Mouse (Mus musculus) heart, postnatal 25 days (tissue): Measurements from ENCODE around the gene Sh3glb2. TPM values are rescaled to one million over a fixed set of nuclear protein-coding genes. Genes with fewer than 3 reads are reported as not detected.

ENCODE experiments used
- DNase-seq: peaks from one replicate; pipeline ENCODE4 v3.0.0; 2022; ENCODE audit warnings: low spot score
- intact Hi-C: fragments of 180-260 bp; cut with DNase I; formaldehyde crosslinking; loops from one replicate; pipeline ENCODE4 v1.15.1; 2025
- total RNA-seq, 2 experiments: library from RNA; stranded (reverse); gene quantifications; 2 replicates each; pipeline ENCODE4 v1.2.3; 2021

The Sh3glb2 gene
- total RNA-seq, 2 experiments from 2014 or later, result 39.7 to 40.3 TPM

DNA sequence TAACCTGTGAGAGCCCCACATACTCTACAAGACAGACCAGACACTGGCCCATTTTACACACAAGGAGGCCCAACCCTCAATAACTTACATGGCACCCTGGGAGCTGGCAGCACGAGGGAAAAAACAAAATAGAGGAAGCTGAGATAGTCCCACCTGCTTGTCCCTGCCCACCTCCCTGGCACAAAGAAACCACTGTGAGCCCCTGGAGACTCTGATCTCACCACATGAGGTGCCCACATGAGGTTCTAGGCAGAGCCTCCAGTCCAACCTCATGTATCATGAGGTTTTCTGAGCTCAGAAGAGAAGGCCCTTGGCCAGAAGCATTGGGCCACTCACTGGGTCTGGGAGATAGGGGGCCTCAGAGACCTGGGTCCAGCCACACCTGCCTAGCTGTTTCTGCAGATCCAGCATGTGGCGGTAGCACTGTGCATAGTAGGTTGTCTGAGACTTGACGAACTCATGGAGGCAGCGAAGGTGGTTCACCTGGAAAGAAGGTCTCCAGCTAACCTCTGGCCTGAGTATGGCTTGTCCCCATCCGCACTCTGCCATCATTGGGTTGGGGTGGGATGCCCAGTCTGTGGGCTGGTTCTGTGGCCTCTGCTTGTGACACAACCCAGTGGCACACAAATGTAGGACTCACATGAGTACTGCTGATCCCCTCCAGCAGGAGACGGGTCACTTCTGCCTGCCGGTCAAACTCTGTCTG lies 13.0 kb downstream of the Sh3glb2 start:
- no peak for DNase-seq
- intact Hi-C loops, result no loop called here

DNA sequence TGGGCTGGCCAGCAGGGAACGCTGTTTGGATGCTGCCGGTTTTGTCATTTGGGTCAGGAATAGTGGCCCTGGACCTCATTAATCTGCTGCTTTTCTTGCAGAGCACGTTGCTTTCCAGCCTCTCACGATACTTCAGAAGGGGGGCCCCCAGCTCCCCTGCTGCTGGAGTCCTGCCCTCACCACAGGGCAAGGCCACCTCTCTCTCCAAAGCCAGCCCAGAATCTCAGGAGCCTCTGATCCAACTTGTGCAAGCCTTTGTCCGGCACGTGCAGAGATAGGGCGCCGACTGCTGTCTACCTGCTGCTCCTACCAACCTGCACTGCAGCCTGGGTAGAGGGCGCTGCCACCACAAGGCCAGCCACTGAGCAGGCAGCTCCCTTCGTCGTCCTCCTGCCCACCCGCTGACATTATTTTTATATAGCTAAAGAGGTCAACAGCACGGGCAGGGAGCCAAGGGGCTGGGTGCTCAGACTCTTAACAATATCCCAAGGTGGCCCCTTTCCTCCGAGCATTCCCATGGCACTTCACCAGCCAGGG lies 15.5 kb downstream of the Sh3glb2 start:
- intact Hi-C loops, result no loop called here
- DNase-seq, result no peak

DNA sequence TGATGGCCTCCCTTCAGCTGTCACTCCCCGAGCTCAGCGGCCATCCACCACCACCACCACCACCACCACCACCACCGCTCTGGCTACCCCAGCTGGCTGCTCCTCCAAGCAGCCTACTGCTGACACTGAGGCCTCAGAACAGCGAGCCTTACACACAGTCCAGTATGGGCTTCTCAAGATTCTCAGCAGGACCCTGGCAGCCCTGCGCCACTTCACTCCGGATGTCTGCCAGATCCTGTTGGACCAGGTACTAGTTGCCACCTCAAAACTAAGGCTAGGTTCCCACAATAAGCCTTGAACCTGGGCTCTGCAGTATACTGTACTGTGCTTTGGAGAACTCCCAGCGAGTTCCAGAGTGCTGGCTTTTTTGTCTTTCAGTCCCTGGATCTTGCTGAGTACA lies 16.6 kb downstream of the Sh3glb2 start:
- intact Hi-C loops, result no loop called here
- no peak for DNase-seq

DNA sequence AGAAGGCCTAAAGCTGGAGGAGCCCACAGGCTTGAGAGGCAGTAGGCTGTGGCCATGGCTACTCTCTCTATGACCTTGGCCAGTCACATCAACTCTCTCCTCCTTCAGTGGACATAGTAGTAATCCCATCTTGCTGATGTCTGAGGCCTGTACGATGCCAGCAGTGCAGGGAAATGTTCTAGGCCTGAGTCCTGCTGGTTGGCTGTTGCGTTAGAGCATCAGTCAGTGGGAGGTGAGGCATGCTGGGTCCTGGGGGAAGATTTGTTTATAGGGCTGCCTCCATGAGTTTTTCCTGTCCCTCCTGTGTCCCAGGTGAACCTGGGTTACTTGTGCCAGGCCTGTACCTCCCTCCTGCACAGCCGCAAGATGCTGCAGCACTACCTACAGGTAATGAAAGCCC lies 17.1 kb downstream of the Sh3glb2 start:
- no peak for DNase-seq
- intact Hi-C loops, result no loop called here

DNA sequence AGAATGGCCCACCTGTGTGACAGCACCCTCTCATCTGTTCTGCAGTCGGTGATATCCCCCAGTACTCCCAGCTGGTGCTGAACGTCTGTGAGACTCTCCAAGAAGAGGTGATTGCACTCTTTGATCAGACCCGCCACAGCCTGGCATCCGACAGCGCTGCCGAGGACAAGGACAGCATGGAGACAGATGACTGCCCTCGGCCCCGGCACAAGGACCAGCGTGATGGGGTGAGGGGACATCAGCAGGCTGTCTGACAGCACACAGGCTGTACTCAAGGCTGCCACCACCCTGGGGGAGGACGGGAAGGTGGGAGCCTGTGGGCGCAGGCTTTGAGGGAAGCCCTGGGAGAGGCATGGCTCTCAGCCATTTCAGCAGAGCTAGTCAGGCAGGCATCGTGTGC lies 22.0 kb downstream of the Sh3glb2 start:
- DNase-seq, result no peak
- intact Hi-C loops, result no loop called here

DNA sequence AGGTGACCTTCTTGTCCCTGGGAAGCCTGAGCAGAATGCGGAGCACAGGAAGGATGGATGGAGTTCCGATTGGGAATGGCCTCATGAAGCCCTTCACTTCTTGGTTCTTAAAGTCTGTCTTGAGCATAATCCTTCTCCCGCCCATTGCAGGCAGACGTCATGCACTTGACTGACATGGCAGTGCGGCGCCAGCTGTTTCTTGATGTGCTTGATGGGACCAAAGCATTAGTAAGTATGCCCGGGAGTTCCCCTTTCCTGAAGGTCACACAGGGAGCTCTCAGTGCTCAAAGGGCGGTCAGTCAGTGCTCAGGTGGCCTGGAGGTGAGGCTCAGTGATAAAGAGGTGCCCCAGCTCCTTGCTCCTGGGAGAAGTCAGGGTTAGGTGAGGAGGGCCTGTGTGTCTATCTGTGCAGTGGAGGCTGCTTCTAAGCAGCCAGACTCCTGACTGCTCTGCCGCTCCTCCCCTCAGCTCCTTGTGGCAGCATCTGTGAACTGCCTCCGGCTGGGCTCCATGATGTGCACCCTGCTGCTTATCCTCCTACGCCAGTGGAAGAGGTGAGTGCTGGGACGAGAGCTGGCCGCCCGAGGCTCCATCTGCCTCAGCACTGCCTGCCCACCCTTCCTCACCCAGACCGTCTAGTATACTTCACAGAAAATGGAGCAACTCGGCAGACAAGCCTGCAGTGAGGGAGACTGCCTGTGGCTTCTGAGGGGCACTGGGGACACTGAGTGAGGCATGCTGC lies 22.8 kb downstream of the Sh3glb2 start:
- DNase-seq, result no peak
- intact Hi-C loops, result no loop called here

DNA sequence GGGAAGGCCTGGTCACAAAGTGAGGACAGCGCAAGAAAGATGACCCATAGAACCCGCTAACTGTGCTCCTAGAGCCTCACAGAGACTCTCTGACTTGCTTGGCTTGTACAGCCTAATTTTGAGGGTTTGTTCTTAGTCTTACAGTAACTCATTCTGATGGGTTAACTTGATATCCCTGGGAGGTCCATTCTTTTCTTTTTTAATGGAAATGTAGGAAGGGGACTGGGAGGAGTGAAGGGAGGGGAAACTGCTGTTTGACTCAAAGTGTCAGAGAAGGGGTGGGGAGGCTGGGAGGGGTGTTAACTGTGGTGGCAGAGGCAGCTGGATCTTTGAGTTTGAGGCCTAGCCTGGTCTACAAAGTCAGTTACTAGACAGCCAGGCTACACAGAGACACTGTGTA lies 23.8 kb downstream of the Sh3glb2 start:
- intact Hi-C loops, result no loop called here
- no peak for DNase-seq

DNA sequence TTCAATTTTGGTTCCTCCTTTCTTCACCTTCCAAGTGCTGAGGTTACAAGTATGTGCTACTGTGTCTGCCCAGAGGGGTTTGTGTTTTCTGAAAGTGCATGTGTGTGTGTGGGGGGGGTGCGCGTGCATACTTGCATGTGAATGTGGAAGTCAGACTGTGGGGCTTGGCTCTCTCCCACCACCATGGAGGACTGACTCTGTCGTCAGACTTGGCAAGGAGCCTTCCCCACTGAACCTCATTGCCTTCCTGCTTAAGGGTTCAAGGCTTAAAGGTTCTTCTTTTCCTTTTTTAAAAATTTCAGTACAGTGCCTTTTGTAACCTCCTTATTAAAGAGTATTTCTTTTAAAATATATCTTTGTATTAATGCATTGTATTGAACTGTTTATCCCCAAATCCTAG lies 30.3 kb downstream of the Sh3glb2 start:
- DNase-seq, result no peak
- intact Hi-C loops, result no loop called here

DNA sequence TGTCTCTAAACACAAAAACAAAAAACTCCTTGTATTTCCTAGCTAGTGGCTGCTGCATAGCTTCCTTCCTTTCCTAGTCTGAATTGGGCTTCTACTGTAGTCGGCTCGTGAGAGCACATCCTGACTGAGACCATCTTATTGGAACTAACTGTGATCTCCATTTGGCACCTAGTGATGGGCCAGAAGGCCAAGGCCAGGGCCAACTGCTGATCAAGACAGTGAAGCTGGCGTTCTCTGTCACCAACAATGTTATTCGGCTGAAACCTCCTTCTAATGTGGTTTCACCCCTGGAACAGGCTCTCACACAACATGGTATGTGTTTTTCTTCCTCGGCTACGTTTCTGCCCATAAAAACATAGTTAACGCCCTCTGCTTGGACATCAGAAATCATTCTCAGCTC lies 31.9 kb downstream of the Sh3glb2 start:
- intact Hi-C loops, result no loop called here
- DNase-seq, result no peak

DNA sequence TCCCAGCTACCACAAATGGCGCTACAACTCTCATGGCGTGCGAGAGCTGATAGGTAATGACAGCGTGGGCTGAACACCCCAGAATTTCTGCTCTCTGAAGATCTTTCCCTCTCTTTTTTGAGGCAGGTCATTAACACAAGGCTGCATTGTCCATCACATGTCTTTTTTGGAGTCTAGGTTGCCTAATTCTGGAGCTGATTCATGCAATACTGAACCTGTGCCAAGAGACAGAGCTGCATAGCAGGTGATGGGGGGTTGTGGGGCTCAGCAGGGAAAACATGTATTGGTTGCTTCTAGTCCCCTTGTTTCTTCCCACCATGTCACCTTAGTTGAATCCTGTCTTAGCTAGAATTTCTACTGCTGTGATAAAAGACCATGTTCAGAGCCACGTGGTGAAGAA lies 33.8 kb downstream of the Sh3glb2 start:
- intact Hi-C loops, result no loop called here
- no peak for DNase-seq

DNA sequence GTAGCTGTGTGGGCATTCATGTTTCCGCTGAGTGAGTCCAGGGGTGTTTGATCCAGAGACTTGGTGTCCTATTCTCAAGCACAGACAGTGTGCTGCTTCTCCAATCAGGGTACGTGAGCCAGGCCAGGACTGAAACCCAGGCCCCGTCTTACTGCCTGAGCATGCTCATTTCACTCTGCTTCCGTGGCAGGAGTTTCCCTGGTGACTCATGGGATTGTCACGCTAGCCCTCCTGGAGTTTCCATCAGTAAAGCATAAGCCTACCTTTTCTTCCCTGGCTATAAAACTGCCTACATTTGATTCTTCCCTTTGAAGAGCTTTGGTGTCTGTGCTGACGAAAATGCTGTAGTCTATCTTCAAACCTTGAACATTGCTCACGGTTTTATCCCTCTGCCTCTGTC lies 36.0 kb downstream of the Sh3glb2 start:
- DNase-seq, result no peak
- intact Hi-C loops, result no loop called here

DNA sequence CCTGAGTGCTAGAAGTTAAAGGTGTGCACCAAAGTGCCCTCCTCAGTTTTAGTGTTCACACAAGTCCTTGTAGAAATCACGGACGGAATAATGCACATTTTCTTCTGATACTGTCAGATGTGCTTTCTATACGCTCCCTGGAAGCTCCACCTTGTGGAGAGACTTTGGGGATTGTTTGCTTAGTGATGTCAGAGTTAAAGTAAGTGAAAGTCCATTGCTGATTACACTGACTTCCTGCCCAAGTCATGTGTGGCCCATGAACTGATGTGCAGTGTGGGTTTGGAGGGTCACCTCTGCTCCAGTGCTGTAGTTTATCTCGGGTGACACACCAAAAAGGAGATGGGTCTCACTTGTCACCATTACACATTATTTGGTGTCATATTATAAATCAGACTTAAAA lies 39.9 kb downstream of the Sh3glb2 start:
- intact Hi-C loops, result no loop called here

DNA sequence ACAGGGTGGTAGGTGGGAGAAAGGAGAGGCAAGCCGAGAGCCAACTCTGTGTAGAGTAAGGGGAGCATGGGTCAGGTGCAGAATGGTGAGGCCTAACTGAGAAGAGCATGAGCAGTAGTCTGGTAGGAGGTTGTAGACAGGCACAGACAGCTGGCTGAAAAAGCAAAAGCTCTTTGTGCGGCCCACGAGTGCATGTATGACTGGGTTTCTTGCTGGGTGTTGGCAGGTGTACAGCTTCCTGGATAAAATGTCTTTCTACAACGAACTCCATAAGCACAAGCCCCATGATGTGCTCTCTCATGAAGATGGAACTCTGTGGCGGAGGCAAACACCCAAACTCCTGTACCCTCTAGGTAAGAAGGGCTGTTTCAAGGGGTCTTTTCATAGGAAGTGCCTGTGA lies 42.2 kb downstream of the Sh3glb2 start:
- intact Hi-C loops, result no loop called here
- DNase-seq, result no peak

More for the DNA sequence above, 39.9 kb downstream of the Sh3glb2 start:
- no peak for DNase-seq

DNA sequence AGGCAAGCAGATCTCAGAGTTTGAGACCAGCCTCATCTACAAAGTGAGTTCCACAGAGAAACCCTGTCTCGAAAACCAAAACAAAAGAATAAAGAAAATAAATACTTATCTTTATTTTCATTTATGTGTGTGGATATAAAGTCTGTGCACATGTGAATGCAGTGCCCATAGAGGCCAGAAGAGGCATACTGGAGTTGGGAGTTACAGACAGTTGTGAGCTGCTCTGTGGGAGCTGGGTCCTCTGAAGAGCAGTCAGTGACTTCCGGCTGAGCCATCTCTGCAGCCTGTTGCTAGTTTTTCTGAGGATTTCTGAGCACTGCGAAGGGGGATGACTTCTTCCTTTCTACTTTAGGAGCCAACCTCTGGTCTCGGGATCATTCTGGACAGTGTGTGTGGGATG lies 43.0 kb downstream of the Sh3glb2 start:
- intact Hi-C loops, result no loop called here

DNA sequence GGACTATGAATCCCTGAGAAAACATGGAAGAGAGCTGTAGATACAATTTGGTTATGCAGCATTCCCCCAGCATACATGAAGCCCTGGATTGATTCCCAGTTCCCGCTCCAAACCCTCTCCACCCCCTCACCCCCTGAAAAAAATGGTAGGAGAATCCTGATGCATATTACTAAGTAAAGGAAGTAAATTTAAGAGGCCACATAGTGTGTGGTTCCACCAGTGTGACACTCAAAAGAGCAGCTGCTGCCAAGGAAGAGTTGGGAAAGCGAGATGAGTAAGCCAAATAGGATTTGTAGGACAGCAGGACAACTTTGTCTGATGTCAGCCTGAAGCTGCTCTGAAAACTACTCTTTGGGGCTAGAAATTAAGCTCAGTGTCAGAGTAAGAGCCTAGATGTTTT lies 47.7 kb downstream of the Sh3glb2 start:
- DNase-seq, result no peak
- intact Hi-C loops, result no loop called here

More for the DNA sequence above, 43.0 kb downstream of the Sh3glb2 start:
- no peak for DNase-seq

DNA sequence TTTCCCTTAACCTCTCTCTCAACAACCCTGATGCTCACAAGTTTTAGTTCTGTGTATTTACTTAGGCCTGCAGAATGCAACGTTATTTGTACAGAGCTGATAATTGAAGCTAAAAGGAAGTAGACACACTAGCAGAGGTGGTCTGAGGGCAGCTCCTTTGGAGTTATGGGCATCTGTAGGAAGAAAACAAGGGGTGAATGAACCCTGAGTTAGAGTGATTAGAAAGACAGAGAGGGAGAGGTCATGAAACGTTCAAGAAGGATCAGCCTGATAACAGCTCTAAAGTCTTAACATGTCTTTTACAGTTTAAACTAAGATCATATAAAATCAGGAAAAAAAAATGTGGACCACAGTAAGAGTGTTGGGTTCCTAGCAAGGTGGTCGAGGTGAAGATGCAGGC lies 49.8 kb downstream of the Sh3glb2 start:
- no peak for DNase-seq
- intact Hi-C loops, result no loop called here

DNA sequence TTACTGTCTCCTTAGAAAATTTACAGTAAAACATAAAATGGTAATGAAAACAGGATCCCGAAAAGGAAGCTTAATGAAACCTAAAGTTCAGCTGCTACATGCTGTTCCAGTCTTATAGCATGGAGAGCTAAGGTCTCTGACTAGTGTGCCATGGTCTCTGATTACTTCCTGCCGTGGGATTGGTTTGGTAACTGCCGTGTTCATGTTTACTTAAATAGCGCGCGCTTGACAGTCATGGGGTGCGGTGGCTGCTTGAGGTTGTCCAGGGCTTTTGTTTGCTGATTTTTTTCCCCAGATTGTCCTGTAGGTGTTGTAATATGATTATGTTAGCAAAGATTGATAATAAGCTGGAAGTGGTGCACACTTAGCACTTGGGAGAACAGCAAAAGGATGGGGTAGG lies 53.0 kb downstream of the Sh3glb2 start:
- intact Hi-C loops, result no loop called here
- DNase-seq, result no peak

DNA sequence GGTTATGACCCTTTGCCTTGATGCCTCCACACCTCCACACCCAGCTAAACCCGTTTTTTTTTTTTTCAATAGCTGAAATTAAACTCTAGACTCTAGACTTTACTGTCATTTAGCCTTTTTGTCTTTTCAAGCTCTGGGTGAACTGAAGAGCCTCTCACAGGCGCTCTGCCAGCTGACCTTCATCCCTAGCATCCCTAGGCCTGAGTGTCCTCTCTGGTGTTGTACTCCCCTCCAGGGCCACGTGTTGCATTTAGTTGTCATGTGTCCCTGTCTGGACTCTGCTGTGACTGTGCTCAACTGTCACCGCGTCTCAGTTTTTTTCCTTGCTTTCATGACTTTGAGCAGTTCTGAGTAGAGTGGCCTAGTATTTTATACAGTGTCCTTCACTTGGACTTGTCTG lies 59.2 kb downstream of the Sh3glb2 start:
- intact Hi-C loops, result no loop called here
- no peak for DNase-seq

DNA sequence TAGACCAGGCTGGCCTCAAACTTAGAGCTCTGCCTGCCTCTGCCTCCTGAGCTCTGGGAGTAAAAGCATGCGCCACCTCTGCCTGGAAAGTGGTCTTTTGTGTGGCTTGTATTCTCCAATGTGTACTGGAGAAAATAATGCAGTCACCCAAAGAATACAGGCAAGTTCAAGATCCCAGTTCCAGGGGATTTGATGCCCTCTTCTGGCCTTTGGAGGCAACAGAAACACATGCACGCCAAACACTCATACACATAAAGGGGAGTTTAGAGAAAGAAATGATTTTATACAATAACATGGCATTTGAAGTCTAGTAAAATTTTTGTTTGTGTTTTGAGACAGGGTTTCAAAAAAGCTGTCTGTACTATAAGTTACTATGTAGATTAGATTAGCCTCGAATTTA lies 59.6 kb downstream of the Sh3glb2 start:
- intact Hi-C loops, result no loop called here
- DNase-seq, result no peak
